Mouse (Mus musculus): ENCODE results near the gene Zfp169. TPM values are rescaled to one million over a fixed set of nuclear protein-coding genes. Genes with fewer than 3 reads are reported as not detected.

Zfp169 gene
- 6.2 and 6.6 TPM in 2 replicates for polyA plus RNA-seq (2014; fragmentation: Nextera tagmentation; extraction: Ambion mirVana)

GRCm38 (mm10) chr13:48513003-48513929 is at the start of gene Zfp169, which contains the start of gene A830005F24Rik:
TSS of gene Zfp169 (minus strand) at chr13:48513451.
TSS of gene A830005F24Rik (plus strand) at chr13:48513570.
- Histone ChIP-seq H3K9me3 (ENCODE audit: control insufficient read depth, low read length) (no peaks in the 10 kb centered on the region), H3K9ac (ENCODE audit: low read length) (peak within 1 kb of the TSS; percentile 57), H3K27me3 (replicated peaks; ENCODE audit: control insufficient read depth, insufficient read depth, low read length) (no peaks in the 10 kb centered on the region), H3K36me3 (ENCODE audit: control insufficient read depth, insufficient read depth, low read length) (no peaks in the 10 kb centered on the region), H3K4me1 (replicated peaks; ENCODE audit: control insufficient read depth, insufficient read depth, low read length) (peaks cover 7% of the 10 kb centered on the region; the same call in 1 of the 2 replicates), H3K27ac (ENCODE audit: low read depth) (no peak within 1 kb of the TSS), H3K4me2 (ENCODE audit: low read length) (peak within 1 kb of the TSS; percentile 79), H3K4me3 (ENCODE audit: low read depth, low read length) (peak within 1 kb of the TSS; percentile 82)
- ATAC-seq (replicated peaks; ENCODE audit: low FRiP score, low TSS enrichment, low read depth) (peak; percentile 97), DNase-seq (ENCODE audit: low spot score) (peak; percentile 86)
- WGBS: 2% methylated on average over 34 of the region's 34 CpGs

DNA sequence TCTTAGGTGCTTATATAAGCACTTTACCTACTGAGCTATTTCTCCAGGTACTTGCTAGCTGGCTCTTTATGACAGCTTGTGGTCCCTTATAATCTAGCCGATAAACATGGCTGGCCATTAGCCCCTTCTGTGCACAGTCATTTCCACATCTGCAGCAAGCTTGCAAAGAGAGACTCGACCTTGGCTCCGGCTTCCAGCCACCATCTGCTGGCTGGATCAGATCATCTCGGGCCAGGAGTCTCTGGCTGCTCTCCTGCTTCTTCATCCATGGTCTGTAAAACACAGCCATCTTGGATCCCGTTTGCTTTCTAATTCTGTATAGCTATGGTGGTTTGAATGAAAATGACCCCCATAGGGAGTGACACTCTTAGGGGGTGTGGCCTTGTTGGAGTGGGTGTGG is 49.1 kb upstream of the Zfp169 start:
- Histone ChIP-seq H3K27ac (ENCODE audit: low read depth) (no peak overlapping the region), H3K4me1 (replicated peaks; ENCODE audit: control insufficient read depth, insufficient read depth, low read length) (peaks cover 15% of the 10 kb centered on the region), H3K27me3 (replicated peaks; ENCODE audit: control insufficient read depth, insufficient read depth, low read length) (no peaks in the 10 kb centered on the region), H3K36me3 (ENCODE audit: control insufficient read depth, insufficient read depth, low read length) (no peaks in the 10 kb centered on the region), H3K4me2 (ENCODE audit: low read length) (no peak overlapping the region), H3K4me3 (ENCODE audit: low read depth, low read length) (no peak overlapping the region), H3K9ac (ENCODE audit: low read length) (no peak overlapping the region), H3K9me3 (ENCODE audit: control insufficient read depth, low read length) (0 out of 2 replicates have a peak, but pooled peaks cover 2% of the 10 kb centered on the region)
- 88% methylated on average over 5 of the region's 5 CpGs for WGBS
- no peak for ATAC-seq (replicated peaks; ENCODE audit: low FRiP score, low TSS enrichment, low read depth)
- DNase-seq (ENCODE audit: low spot score): no peak

- no peak overlapping the region for H3K9ac ChIP-seq (ENCODE audit: low read length)
- peaks cover 13% of the 10 kb centered on the region for H3K4me1 ChIP-seq (replicated peaks; ENCODE audit: control insufficient read depth, insufficient read depth, low read length)
- 0 out of 2 replicates have a peak, but pooled peaks cover 2% of the 10 kb centered on the region for H3K9me3 ChIP-seq (ENCODE audit: control insufficient read depth, low read length)
- no peak overlapping the region for H3K27ac ChIP-seq (ENCODE audit: low read depth)
- no peak overlapping the region for H3K4me3 ChIP-seq (ENCODE audit: low read depth, low read length)
- no peak overlapping the region for H3K4me2 ChIP-seq (ENCODE audit: low read length)
- 81% methylated on average over 2 of the region's 2 CpGs for WGBS
- H3K27me3 ChIP-seq (replicated peaks; ENCODE audit: control insufficient read depth, insufficient read depth, low read length): no peaks in the 10 kb centered on the region
- DNase-seq (ENCODE audit: low spot score) (peak; percentile 27), ATAC-seq (replicated peaks; ENCODE audit: low FRiP score, low TSS enrichment, low read depth) (no peak)
- H3K36me3 ChIP-seq (ENCODE audit: control insufficient read depth, insufficient read depth, low read length): no peaks in the 10 kb centered on the region
These were observed 48.2 kb upstream of the Zfp169 start for GRCm38 (mm10) chr13:48561481-48561880.

DNA sequence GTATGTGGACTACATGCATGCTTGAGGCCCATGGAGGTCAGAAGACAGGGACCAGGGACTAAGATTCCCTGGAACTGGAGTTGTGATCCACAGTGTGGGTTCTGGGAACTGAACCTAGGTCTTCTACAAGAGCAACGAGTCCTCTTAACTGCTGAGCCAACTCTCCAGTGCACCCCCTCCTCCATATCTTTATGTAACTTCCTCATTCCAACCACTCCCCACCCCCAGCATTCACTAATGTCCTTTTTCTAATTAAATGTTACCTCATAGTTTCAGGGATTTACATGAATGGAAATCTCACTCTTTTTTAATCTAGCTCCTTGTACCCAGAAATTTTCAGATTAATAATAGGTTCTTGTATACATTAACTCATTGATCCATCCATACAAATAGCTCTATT is 42.7 kb upstream of the Zfp169 start:
- Histone ChIP-seq H3K36me3 (ENCODE audit: control insufficient read depth, insufficient read depth, low read length) (no peaks in the 10 kb centered on the region), H3K9me3 (ENCODE audit: control insufficient read depth, low read length) (no peaks in the 10 kb centered on the region), H3K9ac (ENCODE audit: low read length) (no peak overlapping the region), H3K4me2 (ENCODE audit: low read length) (no peak overlapping the region), H3K4me1 (replicated peaks; ENCODE audit: control insufficient read depth, insufficient read depth, low read length) (peaks cover 20% of the 10 kb centered on the region), H3K4me3 (ENCODE audit: low read depth, low read length) (no peak overlapping the region), H3K27me3 (replicated peaks; ENCODE audit: control insufficient read depth, insufficient read depth, low read length) (no peaks in the 10 kb centered on the region), H3K27ac (ENCODE audit: low read depth) (no peak overlapping the region)
- DNase-seq (ENCODE audit: low spot score) (no peak), ATAC-seq (replicated peaks; ENCODE audit: low FRiP score, low TSS enrichment, low read depth) (no peak)
- 73% methylated on average over 1 of the region's 1 CpGs for WGBS

GRCm38 (mm10) chr13:48554552-48554951 is 41.3 kb upstream of the Zfp169 start:
- ATAC-seq (replicated peaks; ENCODE audit: low FRiP score, low TSS enrichment, low read depth) (no peak), DNase-seq (ENCODE audit: low spot score) (peak; percentile 39)
- Histone ChIP-seq H3K4me2 (ENCODE audit: low read length) (no peak overlapping the region), H3K4me1 (replicated peaks; ENCODE audit: control insufficient read depth, insufficient read depth, low read length) (peaks cover 20% of the 10 kb centered on the region), H3K27ac (ENCODE audit: low read depth) (no peak overlapping the region), H3K9me3 (ENCODE audit: control insufficient read depth, low read length) (no peaks in the 10 kb centered on the region), H3K4me3 (ENCODE audit: low read depth, low read length) (no peak overlapping the region), H3K36me3 (ENCODE audit: control insufficient read depth, insufficient read depth, low read length) (no peaks in the 10 kb centered on the region), H3K27me3 (replicated peaks; ENCODE audit: control insufficient read depth, insufficient read depth, low read length) (no peaks in the 10 kb centered on the region), H3K9ac (ENCODE audit: low read length) (no peak overlapping the region)
- 75% methylated on average over 1 of the region's 1 CpGs for WGBS

- Histone ChIP-seq H3K9me3 (ENCODE audit: control insufficient read depth, low read length) (no peaks in the 10 kb centered on the region), H3K36me3 (ENCODE audit: control insufficient read depth, insufficient read depth, low read length) (no peaks in the 10 kb centered on the region), H3K27ac (ENCODE audit: low read depth) (peak overlapping the region; percentile 90), H3K27me3 (replicated peaks; ENCODE audit: control insufficient read depth, insufficient read depth, low read length) (no peaks in the 10 kb centered on the region), H3K4me2 (ENCODE audit: low read length) (0 out of 2 replicates have a peak overlapping the region, but pooled peaks have one; percentile 41), H3K9ac (ENCODE audit: low read length) (no peak overlapping the region), H3K4me3 (ENCODE audit: low read depth, low read length) (no peak overlapping the region), H3K4me1 (replicated peaks; ENCODE audit: control insufficient read depth, insufficient read depth, low read length) (peaks cover 20% of the 10 kb centered on the region)
- ATAC-seq (replicated peaks; ENCODE audit: low FRiP score, low TSS enrichment, low read depth) (no peak), DNase-seq (ENCODE audit: low spot score) (peak; percentile 74)
- 24% methylated on average over 5 of the region's 5 CpGs for WGBS
These were observed 40.3 kb upstream of the Zfp169 start for GRCm38 (mm10) chr13:48553511-48553910.

- Histone ChIP-seq H3K9me3 (ENCODE audit: control insufficient read depth, low read length) (no peaks in the 10 kb centered on the region), H3K27ac (ENCODE audit: low read depth) (peak overlapping the region; percentile 90), H3K4me2 (ENCODE audit: low read length) (peak overlapping the region; percentile 41), H3K4me1 (replicated peaks; ENCODE audit: control insufficient read depth, insufficient read depth, low read length) (peaks cover 20% of the 10 kb centered on the region), H3K4me3 (ENCODE audit: low read depth, low read length) (no peak overlapping the region), H3K27me3 (replicated peaks; ENCODE audit: control insufficient read depth, insufficient read depth, low read length) (no peaks in the 10 kb centered on the region), H3K9ac (ENCODE audit: low read length) (peak overlapping the region; percentile 20), H3K36me3 (ENCODE audit: control insufficient read depth, insufficient read depth, low read length) (no peaks in the 10 kb centered on the region)
- WGBS: 39% methylated on average over 21 of the region's 21 CpGs
- DNase-seq (ENCODE audit: low spot score): peak; percentile 84
- ATAC-seq (replicated peaks; ENCODE audit: low FRiP score, low TSS enrichment, low read depth): peak; percentile 83
These were observed 39.2 kb upstream of the Zfp169 start for GRCm38 (mm10) chr13:48552181-48553090.

GRCm38 (mm10) chr13:48548296-48548695 is 35.0 kb upstream of the Zfp169 start:
- no peak for ATAC-seq (replicated peaks; ENCODE audit: low FRiP score, low TSS enrichment, low read depth)
- Histone ChIP-seq H3K27ac (ENCODE audit: low read depth) (no peak overlapping the region), H3K27me3 (replicated peaks; ENCODE audit: control insufficient read depth, insufficient read depth, low read length) (no peaks in the 10 kb centered on the region), H3K4me2 (ENCODE audit: low read length) (no peak overlapping the region), H3K9me3 (ENCODE audit: control insufficient read depth, low read length) (no peaks in the 10 kb centered on the region), H3K4me1 (replicated peaks; ENCODE audit: control insufficient read depth, insufficient read depth, low read length) (peaks cover 22% of the 10 kb centered on the region), H3K4me3 (ENCODE audit: low read depth, low read length) (no peak overlapping the region), H3K36me3 (ENCODE audit: control insufficient read depth, insufficient read depth, low read length) (no peaks in the 10 kb centered on the region), H3K9ac (ENCODE audit: low read length) (no peak overlapping the region)
- no peak for DNase-seq (ENCODE audit: low spot score)
- 93% methylated on average over 5 of the region's 5 CpGs for WGBS
